Mouse (Mus musculus) brown adipose tissue, adult 24 weeks (tissue): ENCODE results near the gene Trim67. TPM values are rescaled to one million over a fixed set of nuclear protein-coding genes. Genes with fewer than 3 reads are reported as not detected.
"Not testable (repeated sequence)": the region's sequence is repeated elsewhere in the genome, so short reads cannot be mapped to it uniquely, and the experiment has no call there.

Experiments
- H3K27ac ChIP-seq: fragments of 200-500 bp; replicated peaks from 2 replicates; pipeline ENCODE4 v1.5.1; 2012; ENCODE audit warnings: low read depth, mild to moderate bottlenecking, low read length
- H3K4me1 ChIP-seq: fragments of 200-500 bp; 2 replicates; pipeline ENCODE4 v1.6.1; 2012; ENCODE audit warnings: low read length, mixed read lengths; ENCODE audit not compliant: control insufficient read depth, insufficient read depth, insufficient read length
- H3K4me3 ChIP-seq: fragments of 200-500 bp; 2 replicates; pipeline ENCODE4 v1.5.1; 2012; ENCODE audit warnings: low read depth, mild to moderate bottlenecking, low read length, moderate library complexity; ENCODE audit not compliant: insufficient read depth
- polyA plus RNA-seq: library from polyadenylated mRNA; stranded (reverse); fragments of >200 nt; gene quantifications from 2 replicates; pipeline ENCODE4 v1.2.4, GENCODE M21; 2012; ENCODE audit not compliant: missing spikeins, insufficient read depth, insufficient read length

Trim67 gene
- polyA plus RNA-seq, 1 experiment, result 8.0 TPM

- H3K4me1 ChIP-seq, result peaks cover 11% of the 10 kb centered on the region; the same call in 1 of the 2 replicates
- H3K4me3 ChIP-seq, result no peak overlapping the region
- H3K27ac ChIP-seq, result peak overlapping the region; percentile 52
Measured at GRCm38 (mm10) chr8:124835848-124836247, 43.0 kb downstream of the Trim67 start.

GRCm38 (mm10) chr8:124836273-124836672 lies 43.4 kb downstream of the Trim67 start:
- Histone ChIP-seq H3K4me3 (no peak overlapping the region), H3K27ac (peak overlapping the region; percentile 52)

GRCm38 (mm10) chr8:124836907-124837306 lies 44.0 kb downstream of the Trim67 start:
- Histone ChIP-seq H3K4me3 (no peak overlapping the region), H3K27ac (no peak overlapping the region), H3K4me1 (peaks cover 11% of the 10 kb centered on the region; the same call in 1 of the 2 replicates)

More at GRCm38 (mm10) chr8:124836273-124836672, 43.4 kb downstream of the Trim67 start:
- peaks cover 11% of the 10 kb centered on the region; the same call in 1 of the 2 replicates for H3K4me1 ChIP-seq

- no peak overlapping the region for H3K4me3 ChIP-seq
- peaks cover 14% of the 10 kb centered on the region; the same call in 1 of the 2 replicates for H3K4me1 ChIP-seq
- no peak overlapping the region; the same call in 1 of the 2 replicates for H3K27ac ChIP-seq
Measured at GRCm38 (mm10) chr8:124837956-124838355, 45.1 kb downstream of the Trim67 start.

GRCm38 (mm10) chr8:124839371-124839770 lies 46.5 kb downstream of the Trim67 start:
- H3K27ac ChIP-seq, result no peak overlapping the region
- H3K4me1 ChIP-seq, result peaks cover 26% of the 10 kb centered on the region
- H3K4me3 ChIP-seq, result no peak overlapping the region

- H3K4me1 ChIP-seq, result peaks cover 24% of the 10 kb centered on the region
- no peak overlapping the region for H3K4me3 ChIP-seq
- 0 out of 2 replicates have a peak overlapping the region, but pooled peaks have one; percentile 42 for H3K27ac ChIP-seq
Measured at GRCm38 (mm10) chr8:124840900-124841299, 48.0 kb downstream of the Trim67 start.

- Histone ChIP-seq H3K4me3 (no peak overlapping the region), H3K4me1 (peaks cover 24% of the 10 kb centered on the region), H3K27ac (no peak overlapping the region)
Measured at GRCm38 (mm10) chr8:124841775-124842174, 48.9 kb downstream of the Trim67 start.

- not testable (repeated sequence) for H3K4me3 ChIP-seq
- peak overlapping the region; percentile 70 for H3K27ac ChIP-seq
- H3K4me1 ChIP-seq, result peaks cover 23% of the 10 kb centered on the region
Measured at GRCm38 (mm10) chr8:124842929-124843328, 50.0 kb downstream of the Trim67 start.

- Histone ChIP-seq H3K4me3 (no peak overlapping the region), H3K27ac (peak overlapping the region; percentile 75), H3K4me1 (peaks cover 21% of the 10 kb centered on the region)
Measured at GRCm38 (mm10) chr8:124845131-124845530, 52.2 kb downstream of the Trim67 start.

- H3K27ac ChIP-seq, result peak overlapping the region; percentile 75
Measured at GRCm38 (mm10) chr8:124845573-124845972, 52.7 kb downstream of the Trim67 start.

GRCm38 (mm10) chr8:124853511-124853910 lies 60.6 kb downstream of the Trim67 start:
- Histone ChIP-seq H3K4me1 (no peaks in the 10 kb centered on the region), H3K4me3 (no peak overlapping the region), H3K27ac (no peak overlapping the region)

More at GRCm38 (mm10) chr8:124845573-124845972, 52.7 kb downstream of the Trim67 start:
- Histone ChIP-seq H3K4me3 (no peak overlapping the region), H3K4me1 (peaks cover 20% of the 10 kb centered on the region)

GRCm38 (mm10) chr8:124859466-124859865 lies 66.6 kb downstream of the Trim67 start:
- H3K4me3 ChIP-seq, result no peak overlapping the region
- no peak overlapping the region for H3K27ac ChIP-seq

GRCm38 (mm10) chr8:124860188-124860587 lies 67.3 kb downstream of the Trim67 start:
- Histone ChIP-seq H3K4me1 (no peaks in the 10 kb centered on the region), H3K4me3 (no peak overlapping the region), H3K27ac (no peak overlapping the region)

More at GRCm38 (mm10) chr8:124859466-124859865, 66.6 kb downstream of the Trim67 start:
- H3K4me1 ChIP-seq, result no peaks in the 10 kb centered on the region

GRCm38 (mm10) chr8:124862321-124863162 lies 69.7 kb downstream of the Trim67 start, which contains the start of the genes Gnpat and 2810004N23Rik:
Gene Gnpat, plus strand, starts transcription at chr8:124863033.
Gene 2810004N23Rik, minus strand, starts transcription at chr8:124863120.
- H3K4me3 ChIP-seq, result peak within 1 kb of the TSS; percentile 71
- peaks cover 5% of the 10 kb centered on the region for H3K4me1 ChIP-seq
- peak within 1 kb of the TSS; percentile 82 for H3K27ac ChIP-seq

GRCm38 (mm10) chr8:124863163-124863677 lies 70.3 kb downstream of the Trim67 start:
- H3K4me3 ChIP-seq, result peak overlapping the region; percentile 71
- H3K27ac ChIP-seq, result peak overlapping the region; percentile 82
- peaks cover 6% of the 10 kb centered on the region for H3K4me1 ChIP-seq
